Mouse (Mus musculus) testis, postnatal 14 days (tissue): ENCODE measurements around the gene Fscn1.

Source experiments
- DNase-seq: peaks from one replicate; pipeline ENCODE4 v3.0.0; 2021; ENCODE audit warnings: low spot score

Fscn1 gene

GRCm38 (mm10) chr5:142935642-142936335 lies 24.4 kb upstream of the Fscn1 start:
- DNase-seq: peak; percentile 78

- peak; percentile 77 for DNase-seq
These were observed 23.8 kb upstream of the Fscn1 start for GRCm38 (mm10) chr5:142936336-142936719.

GRCm38 (mm10) chr5:142937956-142938727 lies 22.0 kb upstream of the Fscn1 start:
- peak; percentile 59 for DNase-seq

- no peak for DNase-seq
These were observed 19.8 kb upstream of the Fscn1 start for GRCm38 (mm10) chr5:142940393-142940792.

GRCm38 (mm10) chr5:142944979-142945682 lies 15.0 kb upstream of the Fscn1 start:
- DNase-seq: no peak

- DNase-seq: no peak
These were observed 12.7 kb upstream of the Fscn1 start for GRCm38 (mm10) chr5:142947460-142947859.

GRCm38 (mm10) chr5:142949580-142949979 lies 10.6 kb upstream of the Fscn1 start:
- DNase-seq: no peak

- DNase-seq: no peak
These were observed 9.7 kb upstream of the Fscn1 start for GRCm38 (mm10) chr5:142950405-142950804.

- DNase-seq: no peak
These were observed 6.5 kb upstream of the Fscn1 start for GRCm38 (mm10) chr5:142953641-142954040.

- no peak for DNase-seq
These were observed 3.0 kb upstream of the Fscn1 start for GRCm38 (mm10) chr5:142956956-142957703.

GRCm38 (mm10) chr5:142958464-142958863 lies 1.7 kb upstream of the Fscn1 start:
- DNase-seq: no peak

- DNase-seq: no peak
These were observed 987 bp upstream of the Fscn1 start for GRCm38 (mm10) chr5:142959156-142959555.

- DNase-seq: no peak
These were observed 680 bp downstream of the Fscn1 start for GRCm38 (mm10) chr5:142960775-142961271.

GRCm38 (mm10) chr5:142961398-142961880 lies 1.3 kb downstream of the Fscn1 start:
- DNase-seq: no peak

- no peak for DNase-seq
These were observed 1.8 kb downstream of the Fscn1 start for GRCm38 (mm10) chr5:142961881-142962443.

- no peak for DNase-seq
These were observed 2.4 kb downstream of the Fscn1 start for GRCm38 (mm10) chr5:142962444-142962961.

- peak; percentile 48 for DNase-seq
These were observed 3.0 kb downstream of the Fscn1 start for GRCm38 (mm10) chr5:142963003-142963704.

- no peak for DNase-seq
These were observed 3.8 kb downstream of the Fscn1 start for GRCm38 (mm10) chr5:142963705-142964494.

GRCm38 (mm10) chr5:142964650-142965049 lies 4.5 kb downstream of the Fscn1 start:
- no peak for DNase-seq

- no peak for DNase-seq
These were observed 8.3 kb downstream of the Fscn1 start for GRCm38 (mm10) chr5:142968411-142968810.
